Comparison of ENCODE assay signal across 9 mouse cellular contexts in genomic region chr11:20244336-20245290, GRCm38 (mm10). TPM values are rescaled to one million over a fixed set of nuclear protein-coding genes. Genes with fewer than 3 reads are reported as not detected.
DNase-seq lines count a peak whose midpoint lies in the region; ATAC-seq and TF ChIP-seq lines count a peak whose summit lies in the region.
"Had no signal": no experiment of that assay in that cellular context is flagged by ENCODE, and none has a peak within 500 bp of the region (broad histone marks: within the 10 kb centered on the region; RNA-seq: fewer than 3 reads in every experiment).

No protein-coding gene starts in this region.

- no peak overlapping the region for H3K4me3 ChIP-seq in heart, embryonic 10.5 days
- H3K4me3 ChIP-seq in midbrain, embryonic 10.5 days: no peak overlapping the region
- no peak overlapping the region for H3K4me3 ChIP-seq in midbrain, embryonic 16.5 days (ENCODE audit: low read depth, low read length)
- H3K4me3 ChIP-seq in embryonic facial prominence, embryonic 15.5 days (replicated peaks): no peak overlapping the region
- no peak overlapping the region for H3K4me3 ChIP-seq in stomach, postnatal 0 days (ENCODE audit: low read depth, low read length)

- H3K9me3 ChIP-seq in heart, embryonic 10.5 days: no peaks in the 10 kb centered on the region
- no peaks in the 10 kb centered on the region for H3K9me3 ChIP-seq in midbrain, embryonic 10.5 days (replicated peaks)
- no peaks in the 10 kb centered on the region for H3K9me3 ChIP-seq in midbrain, embryonic 16.5 days (replicated peaks; ENCODE audit: control insufficient read depth, low read length, poor library complexity, severe bottlenecking)
- H3K9me3 ChIP-seq in embryonic facial prominence, embryonic 15.5 days (replicated peaks): no peaks in the 10 kb centered on the region
- H3K9me3 ChIP-seq in stomach, postnatal 0 days (ENCODE audit: control insufficient read depth, low read length): no peaks in the 10 kb centered on the region

- peak; percentile 53 for TF ChIP-seq CTCF in stomach, postnatal 0 days (IDR thresholded peaks at IDR 0.05; ENCODE audit: low read depth)

- intact Hi-C loops in heart, postnatal 14 days (cut with DNase I): loop anchor here (5.0 kb wide), 2 partner anchors 112 to 422 kb away; no protein-coding TSS in a partner anchor

- WGBS in heart, embryonic 10.5 days: 68% methylated on average over 16 of the region's 16 CpGs
- WGBS in midbrain, embryonic 10.5 days: 81% methylated on average over 16 of the region's 16 CpGs
- WGBS in midbrain, embryonic 16.5 days: 81% methylated on average over 16 of the region's 16 CpGs
- WGBS in embryonic facial prominence, embryonic 15.5 days: 73% methylated on average over 16 of the region's 16 CpGs
- 83% methylated on average over 16 of the region's 16 CpGs for WGBS in stomach, postnatal 0 days

- peaks cover 47% of the 10 kb centered on the region for H3K4me1 ChIP-seq in heart, embryonic 10.5 days
- H3K4me1 ChIP-seq in midbrain, embryonic 10.5 days: peaks cover 50% of the 10 kb centered on the region
- H3K4me1 ChIP-seq in midbrain, embryonic 16.5 days (ENCODE audit: control insufficient read depth, insufficient read depth, low read length): peaks cover 22% of the 10 kb centered on the region
- peaks cover 51% of the 10 kb centered on the region for H3K4me1 ChIP-seq in embryonic facial prominence, embryonic 15.5 days
- no peaks in the 10 kb centered on the region for H3K4me1 ChIP-seq in stomach, postnatal 0 days (replicated peaks; ENCODE audit: control insufficient read depth, insufficient read depth)

- H3K9ac ChIP-seq in midbrain, embryonic 16.5 days (ENCODE audit: low read depth, low read length): no peak overlapping the region
- no peak overlapping the region for H3K9ac ChIP-seq in embryonic facial prominence, embryonic 15.5 days
- no peak overlapping the region for H3K9ac ChIP-seq in stomach, postnatal 0 days (ENCODE audit: low read length)

- no peak for TF ChIP-seq EP300 in stomach, postnatal 0 days (optimal IDR thresholded peaks at IDR 0.05)

- ATAC-seq in midbrain, embryonic 16.5 days: no peak
- no peak for ATAC-seq in embryonic facial prominence, embryonic 15.5 days (ENCODE audit: insufficient number of reproducible peaks, low FRiP score, low TSS enrichment, low read depth)
- no peak for ATAC-seq in stomach, postnatal 0 days (ENCODE audit: low FRiP score, low TSS enrichment)
- ATAC-seq: hindbrain, embryonic 16.5 days had no signal

- DNase-seq in heart, embryonic 10.5 days (ENCODE audit: low spot score): peak; percentile 72
- DNase-seq in heart, postnatal 14 days: no peak
- peak; percentile 9 for DNase-seq in midbrain, embryonic 10.5 days (ENCODE audit: low spot score)
- DNase-seq in stomach, postnatal 0 days (ENCODE audit: low spot score): no peak
- no peak for DNase-seq in urinary bladder, adult 2 months (ENCODE audit: low spot score)
- no peak for DNase-seq in layer of hippocampus, adult 9-10 months (ENCODE audit: low spot score)

- peaks cover 48% of the 10 kb centered on the region for H3K36me3 ChIP-seq in heart, embryonic 10.5 days
- H3K36me3 ChIP-seq in midbrain, embryonic 10.5 days: peaks cover 50% of the 10 kb centered on the region
- H3K36me3 ChIP-seq in midbrain, embryonic 16.5 days (ENCODE audit: control insufficient read depth, insufficient read depth, low read length): peaks cover 10% of the 10 kb centered on the region
- peaks cover 25% of the 10 kb centered on the region for H3K36me3 ChIP-seq in embryonic facial prominence, embryonic 15.5 days
- no peaks in the 10 kb centered on the region; the same call in 1 of the 2 replicates for H3K36me3 ChIP-seq in stomach, postnatal 0 days (ENCODE audit: control insufficient read depth, insufficient read depth, low read length)

- H3K4me2 ChIP-seq in midbrain, embryonic 16.5 days (ENCODE audit: low read length): no peak overlapping the region
- H3K4me2 ChIP-seq in embryonic facial prominence, embryonic 15.5 days (replicated peaks): no peak overlapping the region
- no peak overlapping the region for H3K4me2 ChIP-seq in stomach, postnatal 0 days (replicated peaks; ENCODE audit: low read depth)

- H3K27me3 ChIP-seq in heart, embryonic 10.5 days (ENCODE audit: insufficient read depth, poor library complexity, severe bottlenecking): no peaks in the 10 kb centered on the region
- H3K27me3 ChIP-seq in midbrain, embryonic 10.5 days (ENCODE audit: low read depth, poor library complexity, severe bottlenecking): no peaks in the 10 kb centered on the region
- H3K27me3 ChIP-seq in midbrain, embryonic 16.5 days (ENCODE audit: control insufficient read depth, insufficient read depth, low read depth, low read length): no peaks in the 10 kb centered on the region
- no peaks in the 10 kb centered on the region for H3K27me3 ChIP-seq in embryonic facial prominence, embryonic 15.5 days
- H3K27me3 ChIP-seq in stomach, postnatal 0 days (ENCODE audit: control insufficient read depth, insufficient read depth, low read length): no peaks in the 10 kb centered on the region

- peak overlapping the region; percentile 4; the same call in 1 of the 2 replicates for H3K27ac ChIP-seq in heart, embryonic 10.5 days
- peak overlapping the region; percentile 49; the same call in 1 of the 2 replicates for H3K27ac ChIP-seq in midbrain, embryonic 10.5 days (replicated peaks)
- H3K27ac ChIP-seq in midbrain, embryonic 16.5 days (ENCODE audit: low read length): no peak overlapping the region
- peak overlapping the region; percentile 39 for H3K27ac ChIP-seq in embryonic facial prominence, embryonic 15.5 days (replicated peaks)
- no peak overlapping the region for H3K27ac ChIP-seq in stomach, postnatal 0 days (replicated peaks)

RNA-seq across cellular contexts. Expression of gene Cep68, which starts 4.6 kb away (rescaled TPM):
- 39.0 and 40.8 TPM in 2 replicates for polyA plus RNA-seq in heart, embryonic 10.5 days (2016; fragmentation: Nextera tagmentation; extraction: Ambion mirVana)
- total RNA-seq in heart, postnatal 14 days (2021): 10 to 100 TPM; 42.1 to 48.1 TPM
- polyA plus RNA-seq in midbrain, embryonic 10.5 days (2016; fragmentation: Nextera tagmentation; extraction: Ambion mirVana): 38.1 and 43.2 TPM in 2 replicates
- 26.6 and 26.7 TPM in 2 replicates for polyA plus RNA-seq in midbrain, embryonic 16.5 days (2015; fragmentation: Nextera tagmentation; extraction: Ambion mirVana)
- 31.1 and 33.2 TPM in 2 replicates for polyA plus RNA-seq in embryonic facial prominence, embryonic 15.5 days (2015; fragmentation: Nextera tagmentation; extraction: Ambion mirVana)
- 8.4 and 8.6 TPM in 2 replicates for polyA plus RNA-seq in stomach, postnatal 0 days (2015; fragmentation: Nextera tagmentation; extraction: Ambion mirVana)
- 12.6 and 14.1 TPM in 2 replicates for polyA plus RNA-seq in urinary bladder, adult 2 months (2012; rRNA removed)

RNA-seq across cellular contexts. Expression of gene Rab1a, which starts 43.4 kb away (rescaled TPM):
- polyA plus RNA-seq in heart, embryonic 10.5 days (2016; fragmentation: Nextera tagmentation; extraction: Ambion mirVana): 207 and 233 TPM in 2 replicates
- total RNA-seq in heart, postnatal 14 days (2021): 100 to 1,000 TPM; 134 to 141 TPM
- polyA plus RNA-seq in midbrain, embryonic 10.5 days (2016; fragmentation: Nextera tagmentation; extraction: Ambion mirVana): 219 and 222 TPM in 2 replicates
- polyA plus RNA-seq in midbrain, embryonic 16.5 days (2015; fragmentation: Nextera tagmentation; extraction: Ambion mirVana): 313 and 318 TPM in 2 replicates
- 264 and 287 TPM in 2 replicates for polyA plus RNA-seq in embryonic facial prominence, embryonic 15.5 days (2015; fragmentation: Nextera tagmentation; extraction: Ambion mirVana)
- 287 and 295 TPM in 2 replicates for polyA plus RNA-seq in stomach, postnatal 0 days (2015; fragmentation: Nextera tagmentation; extraction: Ambion mirVana)
- 195 and 199 TPM in 2 replicates for polyA plus RNA-seq in urinary bladder, adult 2 months (2012; rRNA removed)

Comparison
In these comparisons a context has a peak if more than half of its experiments do, and no peak if none do; other contexts are left out.
1. DNase-seq: peak in heart, embryonic 10.5 days (single experiment) and midbrain, embryonic 10.5 days (single experiment); none in heart, postnatal 14 days (0 of 2), stomach, postnatal 0 days (single experiment), urinary bladder, adult 2 months (single experiment) and layer of hippocampus, adult 9-10 months (single experiment).
2. H3K27ac ChIP-seq: peak in heart, embryonic 10.5 days (single experiment), midbrain, embryonic 10.5 days (single experiment) and embryonic facial prominence, embryonic 15.5 days (single experiment); none in midbrain, embryonic 16.5 days (single experiment) and stomach, postnatal 0 days (single experiment).